Mouse (Mus musculus) cortical plate, adult 2 months (tissue): Measurements from ENCODE around the gene Dapk1. TPM values are rescaled to one million over a fixed set of nuclear protein-coding genes. Genes with fewer than 3 reads are reported as not detected.

Experiments used
- H3K27ac ChIP-seq: fragments of 200-500 bp; 2 replicates; pipeline ENCODE4 v1.5.1; 2012; ENCODE audit warnings: low read length, control low read depth, inconsistent platforms; ENCODE audit not compliant: insufficient read depth
- H3K4me1 ChIP-seq: fragments of 200-500 bp; 2 replicates; pipeline ENCODE4 v1.6.1; 2011; ENCODE audit warnings: low read length; ENCODE audit not compliant: control insufficient read depth, insufficient read depth
- H3K4me3 ChIP-seq: fragments of 200-500 bp; 2 replicates; pipeline ENCODE4 v1.5.1; 2011; ENCODE audit warnings: mild to moderate bottlenecking, low read length, control low read depth; ENCODE audit not compliant: insufficient read depth
- CTCF ChIP-seq: fragments of 200-500 bp; IDR thresholded peaks from 2 replicates; pipeline ENCODE4 v1.5.1; 2011; ENCODE audit warnings: mild to moderate bottlenecking, control low read depth, low read length; ENCODE audit not compliant: insufficient read depth; ENCODE audit errors: extremely low read depth
- POLR2A ChIP-seq: fragments of 200-500 bp; IDR thresholded peaks from 2 replicates; pipeline ENCODE4 v1.6.1; 2011; ENCODE audit warnings: mild to moderate bottlenecking, low read length, control low read depth; ENCODE audit not compliant: insufficient read depth; ENCODE audit errors: extremely low read depth
- polyA plus RNA-seq: library from polyadenylated mRNA; depleted of rRNA; stranded (reverse); fragments of >200 nt; gene quantifications from 2 replicates; pipeline ENCODE4 v1.2.3, GENCODE M21; 2012

Gene Dapk1
- polyA plus RNA-seq, 1 experiment = 57.4 TPM

DNA sequence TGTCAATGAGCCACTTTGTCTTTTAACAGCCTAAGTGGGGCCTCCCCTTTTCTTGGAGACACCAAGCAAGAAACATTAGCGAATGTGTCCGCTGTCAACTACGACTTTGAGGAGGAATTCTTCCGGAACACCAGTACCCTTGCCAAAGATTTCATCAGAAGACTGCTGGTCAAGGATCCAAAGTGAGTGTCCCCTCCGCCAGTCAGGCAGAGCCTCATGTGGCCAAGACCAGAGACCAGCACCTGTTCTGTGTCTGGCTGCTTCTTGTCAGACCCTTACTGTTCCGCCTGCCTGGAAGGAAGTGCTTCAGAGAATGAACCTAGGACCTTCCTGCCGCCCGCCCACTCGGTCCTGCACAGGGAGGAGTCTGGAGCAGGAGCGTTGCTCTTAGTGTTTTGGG lies 117.8 kb downstream of the Dapk1 start:
- no peak overlapping the region for H3K4me3 ChIP-seq
- H3K27ac ChIP-seq = no peak overlapping the region
- H3K4me1 ChIP-seq = no peaks in the 10 kb centered on the region
- no peak for TF ChIP-seq POLR2A
- no peak for TF ChIP-seq CTCF

DNA sequence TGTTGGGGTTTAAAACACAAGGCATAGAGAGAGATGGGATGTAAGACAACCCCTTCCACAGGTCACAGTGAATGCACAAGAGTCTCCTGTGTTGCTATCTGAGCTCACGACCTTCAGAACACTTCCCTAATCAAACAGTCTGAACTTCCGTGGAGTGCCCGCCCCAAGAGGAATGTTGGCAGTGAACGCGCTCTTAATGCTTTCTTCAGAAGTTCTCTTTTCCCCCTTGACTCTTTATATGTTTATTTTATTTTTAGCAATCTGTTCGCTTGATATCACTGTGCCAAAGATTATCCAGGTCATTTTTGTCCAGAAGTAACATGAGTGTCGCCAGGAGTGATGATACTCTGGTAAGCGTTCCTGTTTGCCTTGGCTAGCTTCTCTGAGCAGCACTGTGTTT lies 121.0 kb downstream of the Dapk1 start:
- Histone ChIP-seq H3K27ac (no peak overlapping the region), H3K4me1 (no peaks in the 10 kb centered on the region), H3K4me3 (no peak overlapping the region)
- TF ChIP-seq CTCF = no peak
- no peak for TF ChIP-seq POLR2A

DNA sequence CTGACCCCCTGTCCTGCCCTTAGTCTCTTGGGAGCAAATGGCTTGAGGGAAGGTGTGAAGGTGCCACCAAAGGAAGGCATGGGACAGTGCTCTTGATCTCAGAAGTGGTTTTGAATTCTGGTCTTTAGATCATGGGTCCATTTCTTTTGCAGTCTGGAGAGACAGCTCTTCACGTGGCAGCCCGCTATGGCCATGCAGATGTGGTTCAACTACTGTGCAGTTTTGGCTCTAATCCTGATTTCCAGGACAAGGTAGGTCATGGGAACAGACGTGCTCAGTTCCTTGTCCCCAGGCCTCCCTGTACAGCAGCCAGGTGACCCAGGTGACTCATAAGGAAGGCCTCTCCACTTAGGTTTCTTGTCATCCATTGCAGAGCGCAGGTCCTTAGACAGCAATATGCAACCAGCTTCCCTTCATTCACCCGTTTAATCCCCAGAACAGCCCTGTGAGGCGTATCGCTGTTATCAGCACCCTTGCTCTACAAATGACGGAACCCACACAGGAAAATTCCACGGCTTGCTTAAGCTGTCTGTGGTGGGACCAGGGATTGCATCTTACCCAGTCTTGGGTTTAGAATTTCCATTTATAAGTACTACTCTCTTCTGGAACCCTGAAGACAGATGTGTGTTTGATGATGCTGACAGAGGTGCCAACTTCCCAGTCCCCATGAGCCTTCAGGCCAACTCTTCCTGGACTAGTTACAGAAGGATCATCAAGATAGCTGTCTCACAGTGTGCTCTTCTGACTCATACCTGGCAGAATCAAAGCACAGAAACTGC lies 126.7 kb downstream of the Dapk1 start:
- TF ChIP-seq CTCF = no peak
- TF ChIP-seq POLR2A = no peak
- Histone ChIP-seq H3K4me1 (no peaks in the 10 kb centered on the region), H3K4me3 (no peak overlapping the region), H3K27ac (no peak overlapping the region)

DNA sequence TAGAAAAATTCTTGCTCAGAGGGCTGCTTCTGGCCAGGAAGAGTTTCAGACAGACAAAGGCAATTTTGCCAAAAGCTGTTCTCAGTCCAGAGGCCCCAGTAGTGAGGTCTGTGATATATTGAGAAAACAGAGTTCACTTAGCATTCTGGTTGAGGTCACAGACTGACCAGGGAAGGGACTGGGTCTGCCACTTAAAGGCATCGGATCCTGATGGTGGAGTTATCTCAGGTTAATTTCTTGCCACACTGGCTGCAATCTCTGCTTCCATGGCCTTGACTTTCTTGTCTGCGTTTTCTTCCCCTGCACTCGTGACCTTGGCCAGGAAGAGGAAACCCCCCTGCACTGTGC lies 127.3 kb downstream of the Dapk1 start:
- no peak overlapping the region for H3K4me3 ChIP-seq

DNA sequence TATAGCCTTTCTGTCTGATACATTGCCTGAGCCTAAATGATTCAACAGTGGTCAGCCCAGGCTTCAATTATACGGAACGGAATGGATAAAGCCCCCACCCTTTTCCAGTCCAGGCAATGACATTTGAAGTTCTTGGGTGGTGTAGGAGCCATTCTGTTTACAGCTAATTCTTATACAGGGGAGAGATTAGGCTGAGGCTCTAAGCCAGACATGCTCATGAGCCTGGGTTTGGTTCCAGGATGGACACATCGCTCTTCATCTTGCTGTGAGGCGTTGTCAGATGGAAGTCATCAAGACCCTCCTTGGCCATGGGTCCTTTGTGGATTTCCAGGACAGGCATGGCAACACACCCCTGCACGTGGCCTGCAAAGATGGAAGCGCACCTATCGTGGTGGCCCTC lies 128.8 kb downstream of the Dapk1 start:
- Histone ChIP-seq H3K4me3 (no peak overlapping the region), H3K4me1 (no peaks in the 10 kb centered on the region; the same call in 1 of the 2 replicates), H3K27ac (no peak overlapping the region)
- no peak for TF ChIP-seq CTCF
- no peak for TF ChIP-seq POLR2A

More for the DNA sequence above, 127.3 kb downstream of the Dapk1 start:
- Histone ChIP-seq H3K27ac (no peak overlapping the region), H3K4me1 (no peaks in the 10 kb centered on the region)
- TF ChIP-seq CTCF (no peak), POLR2A (no peak)

DNA sequence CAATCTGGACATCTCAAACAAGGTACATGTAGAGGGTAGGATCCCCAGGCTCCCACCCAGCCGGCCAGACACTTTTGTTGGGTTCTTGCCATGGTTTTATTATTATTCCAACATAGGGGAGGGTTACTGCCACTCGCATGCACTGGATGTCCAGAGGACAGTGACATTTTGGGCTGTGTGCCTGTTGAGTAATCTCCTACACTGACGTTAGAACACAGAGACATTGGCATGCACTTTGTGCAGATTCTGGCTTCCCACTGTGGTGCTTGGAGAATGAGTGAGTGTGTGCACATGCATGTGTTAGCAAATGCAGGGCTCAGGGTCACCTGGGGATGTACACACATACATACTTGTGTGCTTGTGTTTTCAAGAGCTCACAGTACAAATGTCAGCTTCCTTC lies 129.3 kb downstream of the Dapk1 start:
- no peak overlapping the region for H3K4me3 ChIP-seq
- H3K27ac ChIP-seq = no peak overlapping the region
- no peaks in the 10 kb centered on the region; the same call in 1 of the 2 replicates for H3K4me1 ChIP-seq
- TF ChIP-seq POLR2A (no peak), CTCF (no peak)

DNA sequence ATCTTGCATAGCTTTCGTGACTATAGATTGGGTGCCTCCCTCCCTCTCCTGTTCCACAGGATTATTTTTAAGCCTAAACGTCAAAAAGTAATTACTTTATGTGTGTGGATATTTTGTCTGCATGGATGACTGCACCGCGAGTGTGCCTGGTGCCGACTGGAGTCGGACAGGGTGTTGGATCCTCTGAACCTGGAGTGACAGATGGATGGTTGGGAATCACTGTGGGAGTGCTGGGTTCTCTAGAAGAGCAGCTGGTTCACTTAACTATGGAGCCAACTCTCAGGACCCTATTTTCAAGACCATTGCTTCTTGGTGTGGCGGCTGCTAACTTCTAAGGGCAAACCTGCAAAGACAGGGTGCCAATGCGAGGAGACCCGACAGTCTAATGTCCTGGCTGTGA lies 133.6 kb downstream of the Dapk1 start:
- TF ChIP-seq CTCF (no peak), POLR2A (no peak)
- Histone ChIP-seq H3K4me3 (no peak overlapping the region), H3K27ac (no peak overlapping the region), H3K4me1 (no peaks in the 10 kb centered on the region; the same call in 1 of the 2 replicates)

DNA sequence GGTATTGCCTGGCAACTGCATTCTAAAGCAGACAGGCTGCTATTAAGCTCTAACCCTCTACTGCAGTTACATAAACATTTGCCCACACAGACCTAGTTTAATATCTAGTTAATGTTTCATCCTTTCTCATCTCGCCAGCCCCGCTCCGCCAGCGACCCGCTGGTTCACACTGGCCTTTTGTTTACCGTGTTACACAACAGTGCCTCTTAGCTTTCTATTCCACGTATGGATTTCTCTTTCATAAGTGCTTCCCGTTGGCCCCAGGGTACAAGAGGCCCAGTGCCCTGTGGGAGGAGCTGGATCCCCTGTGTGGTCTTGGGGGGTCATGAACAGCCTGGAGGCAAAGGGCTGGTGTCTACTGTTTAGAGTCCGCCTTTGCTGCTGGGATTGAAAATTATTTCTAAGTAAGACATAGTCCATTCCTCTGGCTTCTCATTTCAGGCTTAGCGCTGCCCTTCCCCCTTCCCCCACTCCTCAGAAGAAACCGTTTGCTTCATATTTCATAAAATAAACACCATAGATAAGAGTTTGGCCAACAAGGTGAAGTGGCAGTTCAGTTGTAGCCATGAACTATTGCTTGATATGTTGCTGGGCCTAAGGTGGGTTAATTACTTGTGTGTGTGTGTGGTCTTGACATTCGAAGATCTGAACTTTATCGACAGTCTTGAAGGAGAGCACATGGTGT lies 134.8 kb downstream of the Dapk1 start:
- Histone ChIP-seq H3K4me3 (no peak overlapping the region), H3K27ac (no peak overlapping the region), H3K4me1 (no peaks in the 10 kb centered on the region; the same call in 1 of the 2 replicates)
- TF ChIP-seq POLR2A = no peak
- no peak for TF ChIP-seq CTCF

DNA sequence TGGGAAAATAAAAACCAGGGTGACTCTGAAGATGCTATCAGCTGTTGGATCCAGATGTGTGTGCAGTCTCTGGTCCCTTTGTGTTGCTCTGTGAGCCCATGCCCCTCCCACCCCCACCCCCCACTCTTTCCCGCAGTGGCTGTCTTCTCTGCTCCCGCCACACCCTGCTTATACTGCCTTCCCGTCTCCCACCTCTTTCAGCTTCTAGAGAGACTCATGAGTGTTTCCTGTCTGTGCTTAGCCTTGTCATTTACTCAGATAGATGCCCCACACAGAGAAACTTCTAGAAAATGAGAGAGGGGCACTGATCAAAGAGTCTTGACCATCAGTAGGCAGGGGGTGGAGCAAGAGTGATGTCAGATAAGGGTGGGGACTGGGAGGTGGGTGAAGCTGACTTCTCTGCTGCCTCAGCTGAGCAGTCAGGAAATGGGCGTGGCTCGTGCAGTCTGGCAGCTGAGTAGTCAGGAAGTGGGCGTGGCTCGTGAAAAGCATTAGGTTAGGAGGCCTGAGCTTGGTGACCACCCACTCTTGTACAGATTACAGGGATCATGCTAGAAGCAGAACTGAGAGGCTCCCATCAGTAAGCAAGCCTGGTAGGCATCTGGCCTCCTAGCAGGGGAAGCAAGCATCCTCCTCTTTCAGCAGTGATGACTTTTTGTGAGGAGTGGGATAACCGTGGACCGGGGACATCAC lies 136.0 kb downstream of the Dapk1 start:
- no peak overlapping the region for H3K27ac ChIP-seq
- H3K4me3 ChIP-seq = no peak overlapping the region
- TF ChIP-seq CTCF (no peak), POLR2A (no peak)
- H3K4me1 ChIP-seq = no peaks in the 10 kb centered on the region; the same call in 1 of the 2 replicates

DNA sequence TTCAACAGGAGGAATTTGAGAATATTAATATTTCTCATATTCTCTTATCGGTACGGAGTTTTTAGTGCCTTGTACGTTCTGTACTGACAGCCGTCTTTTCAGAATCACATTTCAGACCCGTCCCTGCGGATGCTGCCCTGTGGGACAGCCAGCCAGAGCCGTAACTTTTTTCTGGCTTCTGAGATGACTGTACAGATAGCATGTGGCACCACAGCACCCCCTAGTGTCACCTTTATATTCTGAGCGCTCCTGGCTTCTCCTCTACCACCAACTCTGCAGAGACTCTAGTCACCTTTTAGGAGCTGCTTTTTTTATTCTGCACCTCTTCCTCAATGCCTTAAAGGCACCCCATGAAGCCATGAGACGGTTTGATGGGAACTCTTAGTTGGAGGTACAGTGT lies 136.7 kb downstream of the Dapk1 start:
- no peak overlapping the region for H3K4me3 ChIP-seq
- no peaks in the 10 kb centered on the region; the same call in none of the 2 replicates for H3K4me1 ChIP-seq
- TF ChIP-seq POLR2A = no peak
- TF ChIP-seq CTCF = peak; percentile 78
- H3K27ac ChIP-seq = no peak overlapping the region
